Mouse (Mus musculus) forebrain, embryonic 11.5 days (tissue): ENCODE data around the gene Wee1. TPM values are rescaled to one million over a fixed set of nuclear protein-coding genes. Genes with fewer than 3 reads are reported as not detected.

Experiments
- ATAC-seq: fragments of 200-750 bp; cut with Nextera tagmentation; replicated peaks from 2 replicates; pipeline ENCODE4 v1.8.0; 2017; ENCODE audit warnings: moderate TSS enrichment; ENCODE audit not compliant: low FRiP score
- DNase-seq: peaks from one replicate; pipeline ENCODE4 v3.0.0-alpha.2; 2017; ENCODE audit warnings: low spot score
- H3K27ac ChIP-seq: fragments of 300-500 bp; sonication (generic); 2 replicates; pipeline ENCODE4 v1.5.1; 2014; ENCODE audit warnings: low read depth, low read length
- H3K27me3 ChIP-seq: fragments of 300-500 bp; sonication (generic); 2 replicates; pipeline ENCODE4 v1.6.1; 2014; ENCODE audit warnings: mild to moderate bottlenecking, low read length, mixed read lengths; ENCODE audit not compliant: control insufficient read depth, insufficient read depth
- H3K36me3 ChIP-seq: fragments of 300-500 bp; sonication (generic); 2 replicates; pipeline ENCODE4 v1.6.1; 2014; ENCODE audit warnings: mild to moderate bottlenecking, low read length, moderate library complexity, mixed read lengths; ENCODE audit not compliant: control insufficient read depth, insufficient read depth
- H3K4me1 ChIP-seq: fragments of 300-500 bp; sonication (generic); replicated peaks from 2 replicates; pipeline ENCODE4 v1.6.1; 2014; ENCODE audit warnings: low read length, mixed read lengths; ENCODE audit not compliant: control insufficient read depth, insufficient read depth
- H3K4me2 ChIP-seq: fragments of 300-500 bp; sonication (generic); 2 replicates; pipeline ENCODE4 v1.6.1; 2014; ENCODE audit warnings: low read depth, mild to moderate bottlenecking, low read length, moderate library complexity, mixed read lengths; ENCODE audit not compliant: severe bottlenecking
- H3K4me3 ChIP-seq: fragments of 300-500 bp; sonication (generic); 2 replicates; pipeline ENCODE4 v1.5.1; 2014; ENCODE audit warnings: low read depth, low read length
- H3K9ac ChIP-seq: fragments of 300-500 bp; sonication (generic); 2 replicates; pipeline ENCODE4 v1.6.1; 2014; ENCODE audit warnings: low read length
- H3K9me3 ChIP-seq: fragments of 300-500 bp; sonication (generic); 2 replicates; pipeline ENCODE4 v1.6.1; 2016; ENCODE audit warnings: low read length, mixed read lengths; ENCODE audit not compliant: control insufficient read depth
- WGBS: fragments of 180-500 bp; shearing (Covaris S2); extraction: QIAGEN DNeasy Blood & Tissue Kit; methylation state at CpG from one replicate; pipeline ENCODE4 v1.1.7; 2014; 5-methylcytosine and 5-hydroxymethylcytosine counted together
- polyA plus RNA-seq: library from polyadenylated mRNA; unstranded; fragments of >200 nt; fragmentation: Nextera tagmentation; extraction: Ambion mirVana; gene quantifications from 2 replicates; pipeline ENCODE4 v1.2.1, GENCODE M21; 2014

Gene Wee1
- polyA plus RNA-seq, 1 experiment from 2014 or later, result 45.6 TPM

DNA sequence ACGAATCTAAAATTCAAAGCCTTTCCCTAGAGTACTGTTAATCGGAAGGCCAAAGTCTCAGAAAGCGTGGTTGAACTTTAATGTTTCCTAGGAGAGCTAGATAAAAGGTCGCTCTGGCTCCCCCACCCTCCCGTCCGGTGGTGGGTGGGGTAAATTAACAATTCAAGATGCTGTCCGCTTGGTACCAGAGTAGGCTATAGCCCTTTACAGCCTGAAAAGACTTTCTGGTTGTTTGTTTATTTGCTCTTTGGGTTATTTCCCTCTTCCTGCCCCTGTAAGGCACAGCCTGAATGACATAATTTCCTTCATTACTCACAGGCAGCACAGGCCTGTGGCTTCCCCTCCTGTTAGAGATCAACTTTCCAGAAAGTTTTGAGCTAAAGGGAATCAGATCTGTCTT, 68.1 kb downstream of the Wee1 start:
- Histone ChIP-seq H3K27ac (no peak overlapping the region), H3K9ac (no peak overlapping the region), H3K4me1 (no peaks in the 10 kb centered on the region), H3K4me2 (no peak overlapping the region), H3K36me3 (no peaks in the 10 kb centered on the region), H3K9me3 (no peaks in the 10 kb centered on the region), H3K27me3 (no peaks in the 10 kb centered on the region), H3K4me3 (no peak overlapping the region)
- no peak for DNase-seq
- 73% methylated on average over 7 of the region's 7 CpGs for WGBS
- no peak for ATAC-seq

Other genes with a start within 250 kb of the Wee1 start
- 52.6 and 55.9 TPM in 2 replicates for gene Dennd5a, start 161.6 kb upstream of the Wee1 start, polyA plus RNA-seq
- 66.4 and 67.5 TPM in 2 replicates for gene Tmem41b, start 135.1 kb upstream of the Wee1 start, polyA plus RNA-seq
- 36.2 and 39.9 TPM in 2 replicates for gene Ipo7, start 103.8 kb upstream of the Wee1 start, polyA plus RNA-seq
- gene Zfp143, start 60.8 kb upstream of the Wee1 start, polyA plus RNA-seq, result 29.7 and 33.9 TPM in 2 replicates
- 22.7 and 26.5 TPM in 2 replicates for gene Swap70, start 99.7 kb downstream of the Wee1 start, polyA plus RNA-seq